Comparison of ENCODE assay signal across 9 mouse cellular contexts in genomic region chr6:29117417-29118104, GRCm38 (mm10). TPM values are rescaled to one million over a fixed set of nuclear protein-coding genes. Genes with fewer than 3 reads are reported as not detected.
DNase-seq lines count a peak whose midpoint lies in the region; ATAC-seq and TF ChIP-seq lines count a peak whose summit lies in the region.
"Had no signal": no experiment of that assay in that cellular context is flagged by ENCODE, and none has a peak within 500 bp of the region (broad histone marks: within the 10 kb centered on the region; RNA-seq: fewer than 3 reads in every experiment).

No protein-coding gene starts in this region.

- no peak for TF ChIP-seq POLR2A in ES-Bruce4 (IDR thresholded peaks at IDR 0.05; ENCODE audit: insufficient read depth, low read length)
- TF ChIP-seq POLR2A in kidney, adult 2 months (IDR thresholded peaks at IDR 0.05; ENCODE audit: low read depth, low read length), result no peak

- no peak overlapping the region for H3K4me3 ChIP-seq in forebrain, embryonic 14.5 days (ENCODE audit: low read depth, low read length)
- no peak overlapping the region for H3K4me3 ChIP-seq in forebrain, embryonic 15.5 days
- H3K4me3 ChIP-seq in ES-Bruce4 (ENCODE audit: low read depth, low read length), result no peak overlapping the region
- no peak overlapping the region for H3K4me3 ChIP-seq in kidney, adult 2 months (ENCODE audit: insufficient read depth, low read depth, low read length)

- H3K4me2 ChIP-seq in forebrain, embryonic 14.5 days (ENCODE audit: low read length), result no peak overlapping the region
- no peak overlapping the region for H3K4me2 ChIP-seq in forebrain, embryonic 15.5 days (replicated peaks)

- H3K27me3 ChIP-seq in forebrain, embryonic 14.5 days (replicated peaks; ENCODE audit: control insufficient read depth, insufficient read depth, low read length), result no peaks in the 10 kb centered on the region
- H3K27me3 ChIP-seq in forebrain, embryonic 15.5 days, result no peaks in the 10 kb centered on the region
- no peaks in the 10 kb centered on the region for H3K27me3 ChIP-seq in ES-Bruce4 (ENCODE audit: control insufficient read depth, insufficient read depth, low read length, poor library complexity, severe bottlenecking)
- no peaks in the 10 kb centered on the region for H3K27me3 ChIP-seq in kidney, adult 2 months (replicated peaks; ENCODE audit: control insufficient read depth, insufficient read depth, low read length)
- H3K27me3 ChIP-seq: CH12.LX had no signal

- 70% methylated on average over 7 of the region's 7 CpGs for WGBS in forebrain, embryonic 14.5 days
- 59% methylated on average over 7 of the region's 7 CpGs for WGBS in forebrain, embryonic 15.5 days
- WGBS in kidney, adult 2 months, result 30% methylated on average over 7 of the region's 7 CpGs

- no peaks in the 10 kb centered on the region for H3K9me3 ChIP-seq in forebrain, embryonic 14.5 days (replicated peaks; ENCODE audit: control insufficient read depth, low read length)
- no peaks in the 10 kb centered on the region for H3K9me3 ChIP-seq in forebrain, embryonic 15.5 days
- H3K9me3 ChIP-seq in ES-Bruce4 (replicated peaks; ENCODE audit: control insufficient read depth, insufficient read depth, low read length, poor library complexity, severe bottlenecking), result no peaks in the 10 kb centered on the region

- ATAC-seq in forebrain, embryonic 14.5 days, result no peak
- ATAC-seq in forebrain, embryonic 15.5 days (replicated peaks), result no peak
- no peak for ATAC-seq in erythroblast, adult 5-6 weeks (replicated peaks; ENCODE audit: low FRiP score, poor library complexity, severe bottlenecking)

- H3K9ac ChIP-seq in forebrain, embryonic 14.5 days (ENCODE audit: low read length), result no peak overlapping the region
- no peak overlapping the region for H3K9ac ChIP-seq in forebrain, embryonic 15.5 days (replicated peaks)
- no peak overlapping the region for H3K9ac ChIP-seq in ES-Bruce4 (ENCODE audit: low read depth, poor library complexity, severe bottlenecking)

- TF ChIP-seq CTCF in ES-Bruce4 (IDR thresholded peaks at IDR 0.05; ENCODE audit: low read depth, low read length), result no peak
- no peak for TF ChIP-seq CTCF in kidney, adult 2 months (conservative IDR thresholded peaks at IDR 0.05; ENCODE audit: insufficient read depth, insufficient read length, low read depth, low read length)

- no peaks in the 10 kb centered on the region for H3K36me3 ChIP-seq in forebrain, embryonic 14.5 days (ENCODE audit: control insufficient read depth, insufficient read depth, low read length)
- H3K36me3 ChIP-seq in forebrain, embryonic 15.5 days, result no peaks in the 10 kb centered on the region
- H3K36me3 ChIP-seq in ES-Bruce4 (ENCODE audit: control insufficient read depth, insufficient read depth, low read length, poor library complexity, severe bottlenecking), result no peaks in the 10 kb centered on the region
- H3K36me3 ChIP-seq in kidney, adult 2 months (ENCODE audit: control insufficient read depth, insufficient read depth, low read length), result no peaks in the 10 kb centered on the region

- H3K4me1 ChIP-seq in forebrain, embryonic 14.5 days (ENCODE audit: control insufficient read depth, insufficient read depth, low read length), result no peaks in the 10 kb centered on the region
- H3K4me1 ChIP-seq in forebrain, embryonic 15.5 days, result peaks cover 4% of the 10 kb centered on the region; the same call in 1 of the 2 replicates
- peaks cover 10% of the 10 kb centered on the region for H3K4me1 ChIP-seq in ES-Bruce4 (ENCODE audit: control insufficient read depth, insufficient read depth, low read length)
- H3K4me1 ChIP-seq in kidney, adult 2 months (ENCODE audit: control insufficient read depth, insufficient read depth, low read length), result peaks cover 3% of the 10 kb centered on the region; the same call in 1 of the 2 replicates

- DNase-seq in forebrain, embryonic 14.5 days (ENCODE audit: low spot score), result peak; percentile 11
- DNase-seq in frontal cortex, postnatal 10 days (ENCODE audit: low spot score in 2 of 2), result peak; percentile 21 to 51
- DNase-seq in kidney, adult 2 months, result peak; percentile 94
- DNase-seq in lung, postnatal 36 days, result peak; percentile 46
- DNase-seq in urinary bladder, postnatal 14 days (ENCODE audit: low spot score), result peak; percentile 34

- no peak for TF ChIP-seq EP300 in ES-Bruce4 (IDR thresholded peaks at IDR 0.05; ENCODE audit: insufficient read depth, low read depth, low read length)

- no peak overlapping the region for H3K27ac ChIP-seq in forebrain, embryonic 14.5 days (ENCODE audit: low read depth, low read length)
- H3K27ac ChIP-seq in forebrain, embryonic 15.5 days (replicated peaks), result no peak overlapping the region
- peak overlapping the region; percentile 4; the same call in 1 of the 2 replicates for H3K27ac ChIP-seq in ES-Bruce4 (ENCODE audit: insufficient read depth, low read length)
- no peak overlapping the region for H3K27ac ChIP-seq in kidney, adult 2 months (ENCODE audit: insufficient read depth, low read depth, low read length)

RNA-seq across cellular contexts. Expression of gene Rbm28, which starts 47.2 kb away (rescaled TPM):
- polyA plus RNA-seq in forebrain, embryonic 14.5 days (2014; fragmentation: Nextera tagmentation; extraction: Ambion mirVana), result 34.3 and 36.6 TPM in 2 replicates
- polyA plus RNA-seq in forebrain, embryonic 15.5 days (2015; fragmentation: Nextera tagmentation; extraction: Ambion mirVana), result 41.4 and 41.6 TPM in 2 replicates
- 94.5 and 97.0 TPM in 2 replicates for polyA plus RNA-seq in ES-Bruce4 (2011; ENCODE audit: insufficient read depth, insufficient read length, low read depth, missing spikeins)
- polyA plus RNA-seq in kidney, adult 2 months (2012; rRNA removed), result 4.9 and 6.1 TPM in 2 replicates
- 9.0 and 18.8 TPM in 2 replicates for total RNA-seq in erythroblast, adult 5-6 weeks (2015; ENCODE audit: low replicate concordance)
- 8.7 and 13.4 TPM in 2 replicates for total RNA-seq in erythroblast, adult 5-6 weeks (2017; ENCODE audit: low replicate concordance)

RNA-seq across cellular contexts. Expression of gene Lep, which starts 57.5 kb away (rescaled TPM):
- not detected in 2 replicates for polyA plus RNA-seq in forebrain, embryonic 14.5 days (2014; fragmentation: Nextera tagmentation; extraction: Ambion mirVana)
- polyA plus RNA-seq in forebrain, embryonic 15.5 days (2015; fragmentation: Nextera tagmentation; extraction: Ambion mirVana), result not detected in 2 replicates
- polyA plus RNA-seq in ES-Bruce4 (2011; ENCODE audit: insufficient read depth, insufficient read length, low read depth, missing spikeins), result not detected in 2 replicates
- 1.4 and 2.6 TPM in 2 replicates for polyA plus RNA-seq in kidney, adult 2 months (2012; rRNA removed)
- not detected in 2 replicates for total RNA-seq in erythroblast, adult 5-6 weeks (2015; ENCODE audit: low replicate concordance)
- not detected in 2 replicates for total RNA-seq in erythroblast, adult 5-6 weeks (2017; ENCODE audit: low replicate concordance)
- total RNA-seq: CH12.LX had no signal

Comparison
In these comparisons a context has a peak if more than half of its experiments do, and no peak if none do; other contexts are left out.
1. DNase-seq: peak in every context shown above with its lines; median percentile 94 in kidney, adult 2 months; 46 in lung, postnatal 36 days; 36 in frontal cortex, postnatal 10 days; 34 in urinary bladder, postnatal 14 days; 11 in forebrain, embryonic 14.5 days.